Mouse (Mus musculus): ENCODE results near the gene Pmvk.
A peak's percentile ranks its signal among the peaks of the same experiment; 100 is the strongest.
"Not testable (repeated sequence)": the region's sequence is repeated elsewhere in the genome, so short reads cannot be mapped to it uniquely, and the experiment has no call there.

Pmvk gene

GRCm38 (mm10) chr3:89454401-89455177 is at the start of gene Pmvk:
Gene Pmvk, plus strand, starts transcription at chr3:89454541.
- no peak for DNase-seq

GRCm38 (mm10) chr3:89406887-89407286 is 47.5 kb upstream of the Pmvk start:
- no peak for DNase-seq

GRCm38 (mm10) chr3:89408448-89408847 is 45.9 kb upstream of the Pmvk start:
- no peak for DNase-seq

GRCm38 (mm10) chr3:89409701-89410100 is 44.6 kb upstream of the Pmvk start:
- DNase-seq: no peak

- no peak for DNase-seq
Measured at GRCm38 (mm10) chr3:89410864-89411263, 43.5 kb upstream of the Pmvk start.

GRCm38 (mm10) chr3:89411490-89412393 is 42.6 kb upstream of the Pmvk start, which contains the start of gene Flad1:
Gene Flad1, minus strand, starts transcription at chr3:89411870.
- DNase-seq: peak; percentile 99

GRCm38 (mm10) chr3:89416158-89416557 is 38.2 kb upstream of the Pmvk start:
- DNase-seq: no peak

GRCm38 (mm10) chr3:89417131-89417530 is 37.2 kb upstream of the Pmvk start:
- no peak for DNase-seq

GRCm38 (mm10) chr3:89417840-89418169 is 36.5 kb upstream of the Pmvk start:
- no peak for DNase-seq

- peak; percentile 84 for DNase-seq
Measured at GRCm38 (mm10) chr3:89418170-89418860, 36.0 kb upstream of the Pmvk start, which contains the start of the genes Cks1b and Shc1. Gene Cks1b, minus strand, starts transcription at chr3:89418383. Gene Shc1, plus strand, starts transcription at chr3:89418443.

GRCm38 (mm10) chr3:89418861-89419250 is 35.5 kb upstream of the Pmvk start:
- no peak for DNase-seq

GRCm38 (mm10) chr3:89419571-89419970 is 34.8 kb upstream of the Pmvk start:
- no peak for DNase-seq

- no peak for DNase-seq
Measured at GRCm38 (mm10) chr3:89419981-89420380, 34.4 kb upstream of the Pmvk start.

GRCm38 (mm10) chr3:89420421-89420820 is 33.9 kb upstream of the Pmvk start:
- no peak for DNase-seq

- DNase-seq: peak; percentile 35
Measured at GRCm38 (mm10) chr3:89421002-89421774, 33.2 kb upstream of the Pmvk start.

- DNase-seq: no peak
Measured at GRCm38 (mm10) chr3:89421810-89422473, 32.4 kb upstream of the Pmvk start.

GRCm38 (mm10) chr3:89422556-89423205 is 31.7 kb upstream of the Pmvk start:
- DNase-seq: no peak

- no peak for DNase-seq
Measured at GRCm38 (mm10) chr3:89424416-89425140, 29.8 kb upstream of the Pmvk start.

- DNase-seq: no peak
Measured at GRCm38 (mm10) chr3:89425141-89425525, 29.2 kb upstream of the Pmvk start.

GRCm38 (mm10) chr3:89425876-89426275 is 28.5 kb upstream of the Pmvk start:
- no peak for DNase-seq

- not testable (repeated sequence) for DNase-seq
Measured at GRCm38 (mm10) chr3:89429021-89429420, 25.3 kb upstream of the Pmvk start.
